Mouse (Mus musculus) frontal cortex, postnatal 14 days (tissue): ENCODE data around the gene I0C0044D17Rik.

Experiments
- DNase-seq, 2 experiments: peaks; one replicate each; pipeline ENCODE4 v3.0.0; 2022; ENCODE audit warnings: low spot score in 2 of 2

Gene I0C0044D17Rik

GRCm38 (mm10) chr4:98777464-98777863 is 46.2 kb downstream of the I0C0044D17Rik start:
- no peak for DNase-seq

DNA sequence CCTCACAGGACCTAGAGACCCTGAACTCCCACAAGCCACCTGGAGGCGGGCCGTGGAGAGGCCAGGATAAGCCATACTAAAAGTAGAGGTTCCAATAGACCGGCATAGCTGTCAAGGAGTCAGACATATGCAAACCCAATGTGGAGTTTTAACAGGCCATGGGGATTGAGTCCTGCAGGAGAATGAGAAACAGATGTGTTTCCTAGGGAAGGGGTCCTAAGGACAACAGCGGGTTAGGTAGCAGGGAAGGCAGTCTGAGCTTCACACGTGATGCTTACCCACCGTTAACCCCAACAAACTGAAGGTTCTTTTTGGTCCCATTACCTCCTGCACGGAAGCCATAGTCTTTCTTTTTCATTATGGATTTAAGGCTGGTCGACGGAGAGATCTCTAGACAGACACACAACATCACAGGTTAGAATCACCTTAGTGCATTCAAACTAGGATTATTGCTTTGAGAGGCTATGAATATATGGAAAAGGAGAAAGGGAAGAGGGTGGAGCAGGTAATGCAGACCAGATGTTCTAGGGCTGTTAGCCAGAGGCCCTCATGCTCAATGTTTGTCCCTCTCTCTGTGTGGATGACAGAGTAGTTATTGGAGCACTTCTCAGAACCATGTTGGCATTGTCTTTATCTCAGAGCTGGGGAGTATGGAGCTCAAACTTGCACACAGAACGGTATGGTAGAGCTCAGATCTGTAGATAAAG is 46.8 kb downstream of the I0C0044D17Rik start:
- no peak for DNase-seq

- DNase-seq: no peak
These were observed 49.9 kb downstream of the I0C0044D17Rik start for GRCm38 (mm10) chr4:98773785-98774184.
